Mouse (Mus musculus) thymus, postnatal 25 days (tissue): ENCODE measurements around the gene Aqp6.
A peak's percentile ranks its signal among the peaks of the same experiment; 100 is the strongest.

Experiments used
- DNase-seq: peaks from one replicate; pipeline ENCODE4 v3.0.0; 2022

Aqp6 gene

GRCm38 (mm10) chr15:99600986-99601822 is at the start of gene Aqp6:
Aqp6 (plus strand) TSS chr15:99601400.
- no peak for DNase-seq

DNA sequence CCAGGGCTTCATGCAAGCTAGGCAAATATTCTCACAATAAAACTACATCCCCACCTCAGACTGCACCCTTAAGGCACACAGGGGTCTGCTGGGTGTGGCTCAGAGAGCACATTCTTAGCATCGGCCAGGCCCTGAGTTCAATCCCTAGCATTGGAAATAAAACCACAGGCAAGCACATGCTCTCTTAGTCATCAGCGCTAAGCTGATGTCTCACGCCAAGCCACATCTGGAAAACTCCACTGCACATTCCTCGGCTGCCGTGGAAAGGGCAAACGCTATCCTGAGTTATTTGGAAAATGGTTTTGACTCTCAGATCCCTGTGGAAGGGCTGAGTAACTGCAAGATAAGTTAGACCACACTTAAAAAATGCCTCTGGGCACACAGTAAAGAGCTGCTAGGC is 47.4 kb upstream of the Aqp6 start:
- DNase-seq, result no peak

- no peak for DNase-seq
These were observed 42.3 kb upstream of the Aqp6 start for GRCm38 (mm10) chr15:99558947-99559346.

GRCm38 (mm10) chr15:99560246-99560645 is 41.0 kb upstream of the Aqp6 start:
- DNase-seq, result no peak

DNA sequence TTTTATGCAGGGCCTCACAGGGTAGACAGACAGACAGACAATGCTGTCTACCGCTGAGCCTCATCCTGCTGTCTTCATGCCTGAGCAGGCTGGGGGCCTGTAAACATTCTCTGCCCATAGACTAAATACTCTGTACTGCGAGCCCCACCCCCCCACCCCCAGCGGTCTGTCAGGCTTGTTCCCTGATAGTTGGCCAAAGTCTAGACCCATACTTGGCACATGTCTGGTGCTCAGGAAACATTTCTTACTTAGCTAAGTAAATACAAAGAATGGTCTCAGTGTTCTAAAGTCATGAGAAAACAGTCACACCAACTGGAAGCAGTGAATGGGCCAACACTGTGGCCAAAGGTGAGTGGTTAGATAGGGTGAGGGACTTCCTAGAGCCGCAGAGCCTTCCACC is 33.8 kb upstream of the Aqp6 start:
- DNase-seq, result no peak

- DNase-seq, result no peak
These were observed 32.5 kb upstream of the Aqp6 start for GRCm38 (mm10) chr15:99568682-99569081.

DNA sequence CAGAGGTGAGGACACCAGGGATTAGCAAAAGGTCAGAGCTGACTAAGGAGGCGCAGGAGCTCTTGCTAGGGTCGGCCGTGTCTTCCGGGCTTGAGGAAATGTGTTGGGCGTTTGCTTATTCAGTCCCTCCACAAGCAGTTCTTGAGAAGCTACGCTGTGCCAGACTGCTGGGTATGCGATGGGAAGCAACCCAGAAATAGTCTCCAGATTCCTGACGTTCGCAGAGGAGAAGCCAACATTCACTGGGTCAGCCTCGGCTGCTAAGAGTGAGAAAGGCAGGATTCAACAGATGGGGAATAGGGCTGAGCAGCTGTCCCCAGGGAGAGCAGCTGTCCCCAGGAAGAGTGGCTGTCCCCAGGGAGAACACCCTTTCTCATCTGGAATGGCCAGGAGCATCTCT is 32.1 kb upstream of the Aqp6 start:
- no peak for DNase-seq

DNA sequence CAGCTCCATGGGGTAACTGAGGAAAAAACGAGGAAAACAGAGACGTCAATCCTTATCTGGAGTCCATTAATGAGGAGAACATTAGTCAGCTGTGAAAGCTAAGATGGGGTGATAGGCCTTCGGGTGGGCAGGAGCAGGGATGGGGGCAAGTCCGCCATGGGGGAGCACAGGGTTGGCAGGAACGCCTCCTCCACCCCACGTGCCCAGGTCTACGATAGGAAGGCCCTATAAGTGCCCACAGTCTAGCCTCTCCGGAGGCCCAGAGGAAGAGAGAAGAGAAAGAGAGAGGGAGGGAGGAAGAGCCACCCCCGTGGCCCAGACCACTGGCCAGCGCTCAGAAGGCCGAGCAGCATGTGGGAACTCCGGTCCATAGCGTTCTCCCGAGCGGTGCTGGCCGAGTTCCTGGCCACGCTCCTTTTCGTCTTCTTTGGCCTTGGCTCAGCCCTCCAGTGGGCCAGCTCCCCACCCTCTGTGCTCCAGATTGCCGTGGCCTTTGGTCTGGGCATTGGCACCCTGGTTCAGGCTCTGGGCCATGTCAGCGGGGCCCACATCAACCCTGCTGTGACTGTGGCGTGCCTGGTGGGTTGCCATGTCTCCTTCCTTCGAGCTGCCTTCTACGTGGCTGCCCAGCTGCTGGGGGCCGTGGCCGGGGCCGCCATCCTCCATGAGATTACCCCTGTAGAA is 22.3 kb upstream of the Aqp6 start, which contains the start of gene Aqp2:
Gene Aqp2 (plus strand): TSS at position 254 of the 684 bp plus-strand sequence.
- DNase-seq, result no peak

GRCm38 (mm10) chr15:99583463-99584344 is 17.5 kb upstream of the Aqp6 start:
- no peak for DNase-seq

GRCm38 (mm10) chr15:99584407-99585202 is 16.6 kb upstream of the Aqp6 start:
- no peak for DNase-seq

DNA sequence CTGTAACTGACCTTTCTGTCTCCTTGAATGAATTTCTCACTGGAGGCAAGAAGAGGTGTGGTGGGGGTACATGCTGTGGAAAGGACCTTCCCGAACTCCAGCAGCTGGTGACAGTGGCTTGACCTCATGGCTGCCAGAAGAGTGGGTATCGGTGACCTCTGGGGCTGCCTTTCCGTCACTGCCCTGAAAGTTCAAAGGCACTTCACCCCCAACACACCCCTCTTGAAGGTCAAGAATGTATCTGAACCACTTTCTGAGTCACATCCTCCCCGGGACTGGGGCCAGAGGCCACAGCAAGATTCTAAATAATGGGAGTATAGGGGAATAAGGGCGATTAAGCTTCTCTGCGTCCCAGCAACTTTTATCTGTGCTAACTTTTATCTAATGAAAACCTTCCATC is 15.5 kb upstream of the Aqp6 start:
- no peak for DNase-seq

DNA sequence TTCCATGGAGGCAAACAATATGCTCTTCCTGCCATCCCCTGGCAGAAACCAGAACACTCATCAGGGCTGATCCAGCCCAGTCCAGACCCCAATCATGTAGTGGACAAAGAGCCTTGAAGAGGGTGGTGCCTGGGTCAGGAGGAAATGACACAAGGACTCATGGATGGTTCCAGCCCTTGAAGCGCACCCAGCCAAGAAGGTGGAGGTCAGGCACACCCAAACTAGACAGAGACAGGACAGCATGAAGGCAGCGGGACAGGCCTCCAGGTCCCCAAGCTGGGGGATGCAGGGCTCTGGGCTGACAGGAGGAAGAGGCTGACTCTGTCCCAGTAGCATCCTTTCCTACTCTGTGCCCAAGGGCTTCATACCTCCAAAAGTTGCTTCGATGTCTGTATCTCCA is 14.7 kb upstream of the Aqp6 start:
- DNase-seq, result no peak

GRCm38 (mm10) chr15:99589237-99589636 is 12.0 kb upstream of the Aqp6 start:
- DNase-seq, result no peak

GRCm38 (mm10) chr15:99589704-99590103 is 11.5 kb upstream of the Aqp6 start:
- no peak for DNase-seq

DNA sequence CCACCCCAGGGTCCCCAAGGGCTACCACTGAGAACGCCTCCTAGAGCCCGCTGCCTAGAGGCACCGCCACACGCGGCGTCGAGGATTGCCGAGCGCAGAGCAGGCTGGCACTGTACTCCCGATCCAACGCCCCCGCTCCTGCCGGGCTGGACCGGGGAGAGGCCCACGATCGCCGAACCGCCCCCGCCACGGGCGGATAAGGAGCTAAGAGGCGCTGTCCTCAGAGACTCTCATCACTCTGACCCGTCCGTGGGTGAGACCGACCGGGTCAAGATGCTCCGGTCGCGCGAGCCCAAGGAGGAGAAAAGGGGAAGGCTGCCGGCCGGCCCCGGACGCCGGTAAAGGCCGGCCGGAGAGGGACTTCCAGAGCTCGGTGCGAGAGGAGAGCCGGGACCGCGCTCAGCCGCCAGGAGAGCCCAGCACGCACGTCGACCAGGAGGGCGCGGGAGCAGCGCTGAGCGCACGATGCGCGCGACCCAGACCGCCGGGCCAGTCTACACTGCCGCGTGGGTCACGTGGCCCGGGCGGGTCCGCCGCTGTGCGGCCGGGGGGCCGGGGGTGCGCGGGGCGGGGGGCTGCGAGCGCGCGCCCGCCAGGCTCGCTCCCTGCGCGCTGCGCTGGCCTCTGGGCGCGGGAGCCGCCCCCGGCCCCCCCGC is 10.6 kb upstream of the Aqp6 start, which contains the start of gene Aqp5:
Gene Aqp5 (plus strand): TSS at position 354 of the 656 bp plus-strand sequence.
- DNase-seq, result no peak

- DNase-seq, result no peak
These were observed 9.0 kb upstream of the Aqp6 start for GRCm38 (mm10) chr15:99592177-99592576.

GRCm38 (mm10) chr15:99592877-99593276 is 8.3 kb upstream of the Aqp6 start:
- DNase-seq, result no peak

DNA sequence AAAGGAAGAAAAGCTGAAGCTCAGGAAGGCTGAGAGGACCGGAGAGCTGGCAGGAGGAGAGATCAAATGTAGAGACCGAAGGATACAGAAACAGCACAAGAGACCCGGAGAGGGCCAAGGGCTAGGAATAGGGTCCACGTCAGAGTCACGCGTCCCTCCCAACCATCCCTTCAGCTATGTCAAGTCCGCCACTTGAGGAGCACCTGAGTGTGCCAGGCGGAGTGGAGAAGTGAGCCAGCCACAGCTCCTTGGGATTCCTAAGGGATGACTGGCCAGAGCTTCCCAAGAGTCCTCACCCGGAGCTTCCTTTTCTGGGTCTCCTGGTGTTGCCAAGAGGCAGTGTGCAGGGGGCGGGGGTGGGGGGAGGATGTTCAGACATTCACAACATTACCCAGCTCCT is 6.2 kb upstream of the Aqp6 start:
- no peak for DNase-seq

DNA sequence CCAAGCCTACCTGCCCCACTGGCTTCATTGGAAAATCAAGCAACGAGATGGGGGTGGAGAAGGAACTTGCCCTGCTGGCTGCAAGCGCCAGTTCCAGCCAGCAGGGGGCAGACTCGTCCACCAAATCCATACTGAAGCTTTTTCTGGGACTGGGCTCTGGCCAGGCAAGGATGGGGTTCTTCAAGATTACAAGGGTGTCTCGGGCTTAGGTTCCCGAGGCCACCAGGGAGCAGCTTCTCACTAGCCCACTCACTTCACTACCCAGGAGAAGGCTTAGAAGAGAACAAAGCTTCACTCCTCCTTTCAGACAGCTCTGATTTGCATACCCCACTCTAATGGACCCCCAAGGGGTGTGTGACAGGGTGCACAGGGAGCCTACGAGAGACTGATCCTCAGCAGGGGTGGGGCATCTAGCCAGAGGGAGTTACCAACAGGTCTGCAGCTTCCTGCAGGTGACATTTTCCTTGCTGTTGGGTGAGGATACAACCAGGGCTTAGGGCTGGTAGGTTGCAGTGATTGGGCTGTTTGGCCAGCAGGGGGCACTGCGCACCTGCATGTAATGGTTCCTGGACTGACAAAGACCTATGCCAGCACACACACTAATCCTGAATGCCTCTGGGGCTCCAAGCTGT is 5.0 kb upstream of the Aqp6 start:
- peak; percentile 73 for DNase-seq

DNA sequence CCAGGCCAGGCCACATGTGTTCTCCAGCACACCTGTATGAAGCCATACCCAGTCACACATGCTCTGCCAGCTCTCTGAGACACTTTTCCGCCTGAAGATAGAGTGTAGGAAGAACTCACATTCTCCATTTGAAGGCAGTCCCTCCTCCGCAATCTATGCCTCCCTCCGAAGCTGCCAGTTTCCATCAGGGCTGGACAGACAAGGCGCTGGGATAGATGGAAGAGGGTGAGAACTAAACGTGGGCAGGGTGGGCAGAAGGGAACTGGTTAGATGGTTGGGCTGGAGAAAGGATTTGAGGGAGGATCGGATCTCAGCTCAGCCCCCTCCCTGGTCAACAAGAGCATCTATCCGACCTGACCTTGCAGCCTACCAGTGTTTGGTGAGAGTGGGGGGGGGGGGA is 4.4 kb upstream of the Aqp6 start:
- DNase-seq, result no peak

DNA sequence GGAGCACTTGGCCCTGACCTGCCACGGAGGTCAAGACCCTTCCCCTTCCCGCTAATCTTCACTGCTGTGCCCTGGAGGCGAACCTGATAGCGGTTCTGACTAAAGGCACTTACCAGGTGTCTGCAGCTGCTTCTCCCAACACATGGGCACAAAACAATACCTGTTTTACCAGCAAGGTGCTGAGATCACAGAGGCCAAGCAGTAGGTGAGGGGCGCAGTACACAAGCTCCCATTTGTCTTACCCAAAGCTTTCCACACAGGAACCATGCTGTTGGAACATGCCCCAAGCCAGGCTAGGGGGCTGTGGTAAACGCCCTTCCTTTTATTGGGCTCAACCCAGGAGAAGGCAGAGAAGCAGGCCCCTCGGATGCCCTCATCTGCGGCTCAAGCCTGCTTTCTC is 3.6 kb upstream of the Aqp6 start:
- DNase-seq, result no peak
